Mouse (Mus musculus): ENCODE measurements around the gene Shld2. TPM values are rescaled to one million over a fixed set of nuclear protein-coding genes. Genes with fewer than 3 reads are reported as not detected.

Gene Shld2
- polyA plus RNA-seq, 1 experiment from 2014 or later: 8.4 TPM

DNA sequence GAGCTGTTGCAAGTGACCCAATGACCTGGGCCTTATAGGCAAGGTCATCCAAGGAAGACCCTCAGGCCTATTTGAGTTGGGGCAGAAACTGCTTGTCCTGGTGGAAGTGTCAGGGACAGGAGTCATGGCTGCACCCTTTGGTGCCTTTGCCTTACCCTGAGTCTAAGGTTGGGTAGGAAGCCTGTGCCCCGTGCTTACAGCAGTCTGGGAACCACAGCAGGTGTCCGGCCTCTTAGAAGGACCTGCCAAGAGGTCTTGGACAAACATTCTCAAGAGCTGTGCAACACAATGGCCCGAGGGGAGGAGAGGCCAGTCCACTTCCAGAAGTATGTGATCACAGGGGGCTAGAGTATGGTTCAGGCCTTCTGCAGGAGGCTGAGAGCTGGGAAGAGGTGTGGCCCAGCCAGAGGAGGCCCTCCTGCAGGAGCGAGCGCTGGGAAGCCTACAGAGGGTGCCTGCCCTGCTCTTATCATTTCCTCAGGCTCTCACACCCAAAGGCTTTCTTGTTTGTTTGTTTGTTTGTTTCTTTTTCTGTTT is 86.9 kb downstream of the Shld2 start:
- 74% methylated on average over 5 of the region's 5 CpGs for WGBS
- H3K4me3 ChIP-seq: no peak overlapping the region
- no peak for DNase-seq (ENCODE audit: extremely low spot score, low spot score)
- H3K27ac ChIP-seq: no peak overlapping the region
- H3K27me3 ChIP-seq (ENCODE audit: poor library complexity, severe bottlenecking): peaks cover 36% of the 10 kb centered on the region
- H3K9me3 ChIP-seq: no peaks in the 10 kb centered on the region
- H3K36me3 ChIP-seq (replicated peaks): no peaks in the 10 kb centered on the region
- peaks cover 11% of the 10 kb centered on the region for H3K4me1 ChIP-seq

- Histone ChIP-seq H3K4me3 (no peak overlapping the region), H3K4me1 (peaks cover 7% of the 10 kb centered on the region), H3K9me3 (no peaks in the 10 kb centered on the region), H3K27me3 (ENCODE audit: poor library complexity, severe bottlenecking) (peaks cover 45% of the 10 kb centered on the region), H3K36me3 (replicated peaks) (no peaks in the 10 kb centered on the region), H3K27ac (no peak overlapping the region)
- 67% methylated on average over 5 of the region's 5 CpGs for WGBS
- DNase-seq (ENCODE audit: extremely low spot score, low spot score): no peak
Observed at GRCm38 (mm10) chr14:34221416-34222077, 88.7 kb downstream of the Shld2 start.

GRCm38 (mm10) chr14:34220426-34220825 is 89.9 kb downstream of the Shld2 start:
- peaks cover 7% of the 10 kb centered on the region for H3K4me1 ChIP-seq
- DNase-seq (ENCODE audit: extremely low spot score, low spot score): no peak
- no peak overlapping the region for H3K27ac ChIP-seq
- no peaks in the 10 kb centered on the region for H3K9me3 ChIP-seq
- no peaks in the 10 kb centered on the region for H3K36me3 ChIP-seq (replicated peaks)
- 80% methylated on average over 5 of the region's 5 CpGs for WGBS
- peaks cover 45% of the 10 kb centered on the region for H3K27me3 ChIP-seq (ENCODE audit: poor library complexity, severe bottlenecking)
- H3K4me3 ChIP-seq: no peak overlapping the region

GRCm38 (mm10) chr14:34219786-34220198 is 90.5 kb downstream of the Shld2 start:
- H3K27me3 ChIP-seq (ENCODE audit: poor library complexity, severe bottlenecking): peaks cover 45% of the 10 kb centered on the region
- DNase-seq (ENCODE audit: extremely low spot score, low spot score): no peak
- no peaks in the 10 kb centered on the region for H3K36me3 ChIP-seq (replicated peaks)
- H3K9me3 ChIP-seq: no peaks in the 10 kb centered on the region
- H3K27ac ChIP-seq: no peak overlapping the region
- peak overlapping the region; percentile 44 for H3K4me3 ChIP-seq
- H3K4me1 ChIP-seq: peaks cover 7% of the 10 kb centered on the region
- WGBS: 4% methylated on average over 29 of the region's 29 CpGs

DNA sequence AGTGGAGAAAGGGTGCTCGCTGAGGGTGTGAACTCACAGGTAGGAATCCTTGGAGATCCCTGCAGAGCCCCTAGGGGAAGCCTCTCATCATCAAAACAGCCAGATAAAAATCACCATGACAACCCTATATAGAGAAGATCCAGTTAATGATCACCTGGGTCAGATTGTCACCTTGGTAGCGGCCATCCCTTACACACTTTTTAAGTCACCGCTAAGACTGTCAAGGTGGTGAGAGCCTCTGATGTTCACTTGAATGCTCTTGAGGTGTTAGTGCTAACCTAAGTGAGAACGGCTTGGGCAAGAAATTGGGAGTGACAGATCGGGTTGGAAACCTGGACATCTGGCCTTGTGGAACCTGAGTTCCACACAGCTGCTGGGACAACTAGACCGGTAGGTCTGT is 91.0 kb downstream of the Shld2 start, which contains the start of gene Syt15:
Syt15 (plus strand) TSS at position 301 of the 400 bp plus-strand sequence.
- H3K4me1 ChIP-seq: peaks cover 7% of the 10 kb centered on the region
- H3K27ac ChIP-seq: no peak within 1 kb of the TSS
- H3K27me3 ChIP-seq (ENCODE audit: poor library complexity, severe bottlenecking): peaks cover 45% of the 10 kb centered on the region
- WGBS: 75% methylated on average over 6 of the region's 6 CpGs
- no peaks in the 10 kb centered on the region for H3K36me3 ChIP-seq (replicated peaks)
- no peaks in the 10 kb centered on the region for H3K9me3 ChIP-seq
- no peak for DNase-seq (ENCODE audit: extremely low spot score, low spot score)
- peak within 1 kb of the TSS; percentile 44 for H3K4me3 ChIP-seq

- Histone ChIP-seq H3K4me3 (no peak overlapping the region), H3K36me3 (replicated peaks) (no peaks in the 10 kb centered on the region), H3K9me3 (no peaks in the 10 kb centered on the region), H3K27ac (no peak overlapping the region), H3K4me1 (peaks cover 7% of the 10 kb centered on the region), H3K27me3 (ENCODE audit: poor library complexity, severe bottlenecking) (peaks cover 30% of the 10 kb centered on the region)
- WGBS: 82% methylated on average over 6 of the region's 6 CpGs
- no peak for DNase-seq (ENCODE audit: extremely low spot score, low spot score)
Observed at GRCm38 (mm10) chr14:34215451-34216127, 94.7 kb downstream of the Shld2 start.

DNA sequence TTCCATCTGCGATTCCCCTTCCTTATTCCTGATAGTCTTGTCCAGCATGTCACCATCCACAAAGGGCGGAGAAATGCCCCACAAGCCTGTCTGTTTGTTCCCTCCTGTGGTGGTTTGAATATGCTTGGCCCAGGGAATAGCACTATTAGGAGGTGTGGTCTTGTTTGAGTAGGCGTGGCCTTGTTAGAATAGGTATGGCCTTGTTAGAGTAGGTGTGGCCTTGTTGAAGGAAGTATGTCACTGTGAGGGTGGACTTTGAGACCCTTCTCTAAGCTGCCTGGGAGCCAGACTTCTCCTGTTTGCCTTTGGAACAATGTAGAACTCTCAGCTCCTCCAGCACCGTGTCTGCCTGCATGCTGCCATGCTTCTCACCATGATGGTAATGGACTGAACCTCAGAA is 100.4 kb downstream of the Shld2 start:
- 86% methylated on average over 4 of the region's 4 CpGs for WGBS

DNA sequence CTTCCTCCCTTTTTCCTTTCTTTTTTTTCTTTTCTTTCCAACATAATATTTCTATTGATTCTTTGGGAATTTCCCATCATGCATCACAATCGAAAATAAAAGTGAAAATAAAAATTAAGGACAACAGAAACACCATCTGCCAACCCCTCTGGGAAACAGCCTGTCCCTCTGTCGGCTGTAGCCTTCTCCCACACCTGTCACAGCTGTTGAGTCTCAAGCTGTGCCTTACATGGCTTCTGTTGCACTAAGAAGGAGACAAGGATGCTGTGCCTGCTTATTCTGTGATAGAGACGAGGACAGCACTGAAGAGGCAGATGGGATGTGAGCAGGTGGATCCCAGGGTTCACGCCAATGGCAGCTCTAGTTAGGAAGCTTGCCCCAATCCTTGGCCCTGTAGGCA is 101.2 kb downstream of the Shld2 start:
- H3K36me3 ChIP-seq (replicated peaks): no peaks in the 10 kb centered on the region
- H3K4me3 ChIP-seq: no peak overlapping the region
- H3K27ac ChIP-seq: no peak overlapping the region
- no peak for DNase-seq (ENCODE audit: extremely low spot score, low spot score)
- no peaks in the 10 kb centered on the region for H3K27me3 ChIP-seq (ENCODE audit: poor library complexity, severe bottlenecking)
- WGBS: 63% methylated on average over 4 of the region's 4 CpGs
- H3K9me3 ChIP-seq: no peaks in the 10 kb centered on the region
- H3K4me1 ChIP-seq: no peaks in the 10 kb centered on the region

More for the DNA sequence above, 100.4 kb downstream of the Shld2 start:
- Histone ChIP-seq H3K36me3 (replicated peaks) (no peaks in the 10 kb centered on the region), H3K4me3 (no peak overlapping the region), H3K27ac (no peak overlapping the region), H3K9me3 (no peaks in the 10 kb centered on the region), H3K27me3 (ENCODE audit: poor library complexity, severe bottlenecking) (no peaks in the 10 kb centered on the region), H3K4me1 (no peaks in the 10 kb centered on the region)
- DNase-seq (ENCODE audit: extremely low spot score, low spot score): no peak

DNA sequence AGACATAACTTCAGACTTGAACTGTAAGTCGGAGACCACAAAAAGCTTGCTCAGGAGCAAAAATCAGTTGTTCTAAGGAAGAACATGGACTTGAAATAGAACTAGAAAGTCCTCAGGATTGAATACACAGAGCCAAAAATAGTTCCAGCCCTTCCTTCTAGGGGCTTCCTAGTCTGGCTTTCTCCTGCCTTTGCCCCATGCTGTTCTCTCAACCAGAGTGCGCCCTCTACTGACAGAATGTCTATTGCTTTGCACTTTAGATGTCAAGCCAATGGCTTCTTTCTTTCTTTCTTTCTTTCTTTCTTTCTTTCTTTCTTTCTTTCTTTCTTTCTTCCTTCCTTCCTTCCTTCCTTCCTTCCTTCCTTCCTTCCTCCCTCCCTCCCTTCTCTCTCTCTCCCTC is 101.6 kb downstream of the Shld2 start:
- no peaks in the 10 kb centered on the region for H3K4me1 ChIP-seq
- no peaks in the 10 kb centered on the region for H3K36me3 ChIP-seq (replicated peaks)
- no peaks in the 10 kb centered on the region for H3K27me3 ChIP-seq (ENCODE audit: poor library complexity, severe bottlenecking)
- H3K4me3 ChIP-seq: no peak overlapping the region
- DNase-seq (ENCODE audit: extremely low spot score, low spot score): no peak
- H3K9me3 ChIP-seq: no peaks in the 10 kb centered on the region
- H3K27ac ChIP-seq: no peak overlapping the region
- 49% methylated on average over 2 of the region's 2 CpGs for WGBS

DNA sequence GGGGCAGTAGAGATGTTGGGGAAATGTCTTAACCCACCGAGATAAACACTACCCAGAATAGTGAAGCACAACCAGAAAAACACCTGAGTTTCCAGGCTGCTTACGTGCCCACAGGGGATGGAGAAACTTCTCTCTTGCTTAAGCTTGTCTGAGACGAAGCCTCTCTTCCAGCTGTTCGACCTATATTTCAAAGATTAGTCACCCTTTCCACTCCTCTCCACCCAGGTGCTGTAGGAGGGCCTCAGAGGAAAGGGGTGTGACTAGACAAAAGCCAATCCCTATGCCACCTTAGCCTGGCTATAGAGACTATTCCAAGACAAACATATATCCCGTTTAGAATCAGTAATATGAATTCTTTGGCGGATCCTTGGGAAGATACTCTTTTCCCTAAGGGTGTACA is 102.3 kb downstream of the Shld2 start:
- no peaks in the 10 kb centered on the region for H3K4me1 ChIP-seq
- no peak overlapping the region for H3K4me3 ChIP-seq
- H3K9me3 ChIP-seq: no peaks in the 10 kb centered on the region
- peaks cover 3% of the 10 kb centered on the region for H3K27me3 ChIP-seq (ENCODE audit: poor library complexity, severe bottlenecking)
- H3K27ac ChIP-seq: no peak overlapping the region
- no peaks in the 10 kb centered on the region for H3K36me3 ChIP-seq (replicated peaks)
- WGBS: 81% methylated on average over 6 of the region's 6 CpGs
- DNase-seq (ENCODE audit: extremely low spot score, low spot score): no peak

GRCm38 (mm10) chr14:34201231-34202035 is 108.9 kb downstream of the Shld2 start, which contains the start of gene Gprin2:
Gene Gprin2 (minus strand): TSS chr14:34201653.
- Histone ChIP-seq H3K36me3 (replicated peaks) (no peaks in the 10 kb centered on the region), H3K4me3 (peak within 1 kb of the TSS; percentile 88), H3K27me3 (ENCODE audit: poor library complexity, severe bottlenecking) (peaks cover 41% of the 10 kb centered on the region), H3K9me3 (no peaks in the 10 kb centered on the region), H3K27ac (peak within 1 kb of the TSS; percentile 68), H3K4me1 (peaks cover 23% of the 10 kb centered on the region)
- WGBS: 2% methylated on average over 42 of the region's 52 CpGs
- DNase-seq (ENCODE audit: extremely low spot score, low spot score): peak; percentile 45

- WGBS: 2% methylated on average over 19 of the region's 19 CpGs
- peaks cover 28% of the 10 kb centered on the region for H3K4me1 ChIP-seq
- no peaks in the 10 kb centered on the region for H3K36me3 ChIP-seq (replicated peaks)
- peak; percentile 35 for DNase-seq (ENCODE audit: extremely low spot score, low spot score)
- peak overlapping the region; percentile 68 for H3K27ac ChIP-seq
- H3K4me3 ChIP-seq: peak overlapping the region; percentile 88
- H3K27me3 ChIP-seq (ENCODE audit: poor library complexity, severe bottlenecking): peaks cover 41% of the 10 kb centered on the region
- H3K9me3 ChIP-seq: no peaks in the 10 kb centered on the region
Observed at GRCm38 (mm10) chr14:34200738-34201230, 109.5 kb downstream of the Shld2 start.

Data from forebrain, embryonic 10.5 days (tissue).